Mouse (Mus musculus) T-helper 2 cell (primary cell): Measurements from ENCODE around the gene Gm7951.

Experiments used
- in situ Hi-C: fragments of 300-600 bp; cut with MboI, MseI; formaldehyde crosslinking; loops from one replicate; pipeline ENCODE4 v1.15.1; 2025; ENCODE audit warnings: high pct_unique_total_duplicates

Gm7951 gene

GRCm38 (mm10) chr14:42117269-42117668 is at the start of gene Gm7951:
Gene Gm7951, minus strand, starts transcription at chr14:42117369.
- in situ Hi-C loops, result loop anchor here (10.0 kb wide), 1 partner anchor 792 kb away; no protein-coding TSS in a partner anchor

GRCm38 (mm10) chr14:42162522-42162921 is 45.4 kb upstream of the Gm7951 start, which contains the start of gene Gm17027:
Gene Gm17027, minus strand, starts transcription at chr14:42162622.
- in situ Hi-C loops, result loop anchor here (5.0 to 25.0 kb wide), 2 partner anchors 710 to 825 kb away; partner anchors contain the start of genes Gm7954 and Gm8082

GRCm38 (mm10) chr14:42134571-42134970 is 17.4 kb upstream of the Gm7951 start:
- in situ Hi-C loops, result loop anchor here (5.0 to 25.0 kb wide), 4 partner anchors 422 to 1028 kb away; partner anchors contain the start of gene Gm8068

- in situ Hi-C loops, result loop anchor here (5.0 to 25.0 kb wide), 4 partner anchors 422 to 1028 kb away; partner anchors contain the start of gene Gm8068
Measured at GRCm38 (mm10) chr14:42133806-42134205, 16.6 kb upstream of the Gm7951 start.
